Mouse (Mus musculus): ENCODE measurements around the gene Lactb. TPM values are rescaled to one million over a fixed set of nuclear protein-coding genes. Genes with fewer than 3 reads are reported as not detected.

Lactb gene
- total and polyA plus RNA-seq, 3 experiments = 27.0 to 108 (median 36.9) TPM

DNA sequence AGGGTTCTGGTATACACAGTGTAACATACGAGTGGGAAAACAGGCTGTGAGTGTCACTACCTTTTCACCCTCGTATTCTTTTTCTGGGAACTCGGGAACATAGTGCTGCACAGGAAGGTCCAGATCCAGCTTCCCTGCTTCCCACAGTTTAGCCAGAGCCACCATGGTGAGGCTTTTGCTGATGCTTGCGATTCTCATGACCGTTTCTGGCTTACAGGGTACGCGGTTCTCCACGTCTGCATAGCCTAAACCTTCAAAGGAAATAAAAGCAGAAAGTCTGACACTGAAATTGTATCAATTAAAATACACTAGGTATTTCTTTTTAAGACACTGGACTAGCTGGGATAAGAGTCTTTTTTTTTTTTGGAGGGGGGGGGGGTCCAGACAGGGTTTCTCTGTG, 4.2 kb downstream of the Lactb start:
- no peak for TF ChIP-seq TCF12 (IDR thresholded peaks at IDR 0.05; ENCODE audit: low read depth, low read length)
- no peak for TF ChIP-seq POLR2AphosphoS5 (IDR thresholded peaks at IDR 0.05; ENCODE audit: borderline replicate concordance, low read depth, low read length)
- TF ChIP-seq ETS1 (IDR thresholded peaks at IDR 0.05; ENCODE audit: low read depth, low read length) = no peak
- TF ChIP-seq CHD1 (IDR thresholded peaks at IDR 0.05; ENCODE audit: low read depth, low read length) = no peak
- TF ChIP-seq UBTF (IDR thresholded peaks at IDR 0.05; ENCODE audit: borderline replicate concordance, insufficient read depth, low read depth, low read length) = no peak
- TF ChIP-seq MXI1 (IDR thresholded peaks at IDR 0.05; ENCODE audit: low read depth, low read length) = no peak
- TF ChIP-seq USF1 (IDR thresholded peaks at IDR 0.05; ENCODE audit: low read depth, low read length) = no peak
- no peak for TF ChIP-seq RAD21 (IDR thresholded peaks at IDR 0.05; ENCODE audit: low read depth, low read length)
- TF ChIP-seq CHD2 (IDR thresholded peaks at IDR 0.05; ENCODE audit: low read length) = no peak
- TF ChIP-seq POLR2AphosphoS2 (IDR thresholded peaks at IDR 0.05; ENCODE audit: low read length) = no peak
- no peak for TF ChIP-seq ZKSCAN1 (IDR thresholded peaks at IDR 0.05; ENCODE audit: low read depth, low read length)
- Histone ChIP-seq H3K9me3 (replicated peaks; ENCODE audit: insufficient read depth, low read length) (no peaks in the 10 kb centered on the region), H3K27ac (ENCODE audit: control insufficient read depth, low read depth, low read length) (no peak overlapping the region), H3K27me3 (ENCODE audit: control insufficient read depth in 1 of 2, insufficient read depth in 2 of 2, low read length in 2 of 2) (no peaks in the 10 kb centered on the region), H3K4me1 (ENCODE audit: control insufficient read depth in 1 of 2, insufficient read depth in 2 of 2, low read length in 2 of 2) (peaks cover 0 to 6% of the 10 kb centered on the region in 2 experiments; a peak in 2 of 4 replicates), H3K79me2 (ENCODE audit: control insufficient read depth, insufficient read depth, low read length, poor library complexity) (peaks cover 3% of the 10 kb centered on the region; the same call in 1 of the 2 replicates), H3K36me3 (ENCODE audit: control insufficient read depth in 1 of 2, insufficient read depth in 2 of 2, low read length in 2 of 2) (peaks cover 0 to 8% of the 10 kb centered on the region in 2 experiments; a peak in 3 of 4 replicates), H3K4me3 (ENCODE audit: control insufficient read depth in 1 of 2, insufficient read depth in 1 of 2, low read depth in 2 of 2, low read length in 2 of 2) (no peak overlapping the region), H3K9ac (ENCODE audit: control insufficient read depth, low read depth, low read length, poor library complexity, severe bottlenecking) (no peak overlapping the region)
- DNase-seq (ENCODE audit: low read depth, low spot score) = no peak

DNA sequence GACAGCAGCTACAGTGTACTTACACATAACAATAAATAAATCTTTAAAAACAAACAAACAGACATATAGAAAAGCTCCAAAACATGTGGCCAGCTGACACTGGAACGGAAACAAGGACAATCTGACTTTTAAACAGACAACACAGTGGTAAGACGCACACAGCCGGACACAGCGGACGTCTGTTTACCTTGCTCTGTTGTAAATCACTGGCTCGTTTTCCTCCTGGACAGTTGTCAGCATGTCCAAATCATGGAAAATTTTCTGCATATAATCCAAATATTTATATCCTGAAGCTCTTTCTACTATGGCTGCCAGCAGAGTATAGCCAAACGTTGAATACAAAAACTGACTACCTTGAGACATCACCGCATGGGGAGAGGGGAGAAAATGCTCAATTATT, 7.8 kb downstream of the Lactb start:
- H3K27ac ChIP-seq (ENCODE audit: control insufficient read depth, low read depth, low read length) = no peak overlapping the region
- no peaks in the 10 kb centered on the region for H3K9me3 ChIP-seq (replicated peaks; ENCODE audit: insufficient read depth, low read length)
- TF ChIP-seq MYB (IDR thresholded peaks at IDR 0.05; ENCODE audit: low read depth, low read length) (no peak), MAZ (IDR thresholded peaks at IDR 0.05; ENCODE audit: low read depth, low read length) (no peak), ELF1 (IDR thresholded peaks at IDR 0.05; ENCODE audit: low read depth, low read length) (no peak), KAT2A (conservative IDR thresholded peaks at IDR 0.05; ENCODE audit: low read depth, low read length) (no peak), BHLHE40 (IDR thresholded peaks at IDR 0.05; ENCODE audit: borderline replicate concordance, low read depth, low read length) (no peak)
- no peak for DNase-seq (ENCODE audit: low read depth, low spot score)
- no peaks in the 10 kb centered on the region; a peak in 2 of 4 replicates for H3K36me3 ChIP-seq (ENCODE audit: control insufficient read depth in 1 of 2, insufficient read depth in 2 of 2, low read length in 2 of 2)
- H3K27me3 ChIP-seq (ENCODE audit: control insufficient read depth in 1 of 2, insufficient read depth in 2 of 2, low read length in 2 of 2) = no peaks in the 10 kb centered on the region
- no peaks in the 10 kb centered on the region for H3K79me2 ChIP-seq (ENCODE audit: control insufficient read depth, insufficient read depth, low read length, poor library complexity)
- no peak overlapping the region for H3K9ac ChIP-seq (ENCODE audit: control insufficient read depth, low read depth, low read length, poor library complexity, severe bottlenecking)
- no peak overlapping the region for H3K4me3 ChIP-seq (ENCODE audit: control insufficient read depth in 1 of 2, insufficient read depth in 1 of 2, low read depth in 2 of 2, low read length in 2 of 2)
- H3K4me1 ChIP-seq (ENCODE audit: control insufficient read depth in 1 of 2, insufficient read depth in 2 of 2, low read length in 2 of 2) = no peaks in the 10 kb centered on the region
